Mouse (Mus musculus): ENCODE measurements around the gene Olfr820. TPM values are rescaled to one million over a fixed set of nuclear protein-coding genes. Genes with fewer than 3 reads are reported as not detected.

The Olfr820 gene
- polyA plus RNA-seq, 1 experiment from 2014 or later = not detected

DNA sequence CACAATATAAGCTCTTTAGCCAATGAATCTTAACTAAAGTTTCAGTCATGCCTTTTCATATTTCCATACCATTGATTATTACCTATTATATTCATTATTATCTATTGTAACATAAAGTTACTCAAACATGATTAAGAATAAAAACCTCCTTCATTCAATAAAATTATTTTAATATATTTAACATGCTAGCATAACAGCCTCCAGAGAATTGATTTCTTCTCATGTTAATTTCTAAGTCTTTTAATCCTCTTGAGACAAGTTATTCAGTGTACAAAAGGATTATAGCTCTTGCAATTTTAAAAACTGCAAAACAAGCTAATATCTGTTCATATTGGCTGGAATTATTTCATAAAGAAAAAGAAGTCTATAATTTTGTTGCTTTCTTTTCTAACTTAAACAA lies 17.6 kb downstream of the Olfr820 start, which contains the start of gene Olfr821:
TSS of gene Olfr821 (plus strand) at position 301 of the 400 bp plus-strand sequence.
- ATAC-seq = no peak
- no peaks in the 10 kb centered on the region for H3K4me1 ChIP-seq (ENCODE audit: control insufficient read depth, insufficient read depth, low read length)
- no peak within 1 kb of the TSS for H3K4me3 ChIP-seq (ENCODE audit: low read depth, low read length)
- no peaks in the 10 kb centered on the region for H3K36me3 ChIP-seq (ENCODE audit: control insufficient read depth, insufficient read depth, low read length)
- no peaks in the 10 kb centered on the region for H3K27me3 ChIP-seq (ENCODE audit: control insufficient read depth, insufficient read depth, low read depth, low read length)
- H3K4me2 ChIP-seq (ENCODE audit: low read length) = no peak within 1 kb of the TSS
- no peaks in the 10 kb centered on the region for H3K9me3 ChIP-seq (replicated peaks; ENCODE audit: control insufficient read depth, low read length, poor library complexity, severe bottlenecking)
- H3K9ac ChIP-seq (ENCODE audit: low read depth, low read length) = no peak within 1 kb of the TSS
- H3K27ac ChIP-seq (ENCODE audit: low read length) = no peak within 1 kb of the TSS

GRCm38 (mm10) chr10:130037096-130037495 lies 24.7 kb downstream of the Olfr820 start:
- H3K36me3 ChIP-seq (ENCODE audit: control insufficient read depth, insufficient read depth, low read length) = no peaks in the 10 kb centered on the region
- H3K9me3 ChIP-seq (replicated peaks; ENCODE audit: control insufficient read depth, low read length, poor library complexity, severe bottlenecking) = no peaks in the 10 kb centered on the region
- H3K4me2 ChIP-seq (ENCODE audit: low read length) = no peak overlapping the region
- no peak overlapping the region for H3K4me3 ChIP-seq (ENCODE audit: low read depth, low read length)
- H3K27ac ChIP-seq (ENCODE audit: low read length) = no peak overlapping the region
- no peak overlapping the region for H3K9ac ChIP-seq (ENCODE audit: low read depth, low read length)
- no peak for ATAC-seq
- no peaks in the 10 kb centered on the region for H3K4me1 ChIP-seq (ENCODE audit: control insufficient read depth, insufficient read depth, low read length)
- H3K27me3 ChIP-seq (ENCODE audit: control insufficient read depth, insufficient read depth, low read depth, low read length) = no peaks in the 10 kb centered on the region
- WGBS = 70% methylated on average over 6 of the region's 6 CpGs

Other genes starting within 250 kb of the Olfr820 start
- gene Olfr808, start 247.1 kb upstream of the Olfr820 start, polyA plus RNA-seq (2015; fragmentation: Nextera tagmentation; extraction: Ambion mirVana) = not detected in 2 replicates
- not detected in 2 replicates for gene Olfr809, start 238.0 kb upstream of the Olfr820 start, polyA plus RNA-seq (2015; fragmentation: Nextera tagmentation; extraction: Ambion mirVana)
- not detected in 2 replicates for gene Olfr810, start 217.7 kb upstream of the Olfr820 start, polyA plus RNA-seq (2015; fragmentation: Nextera tagmentation; extraction: Ambion mirVana)
- not detected in 2 replicates for gene Olfr811, start 208.2 kb upstream of the Olfr820 start, polyA plus RNA-seq (2015; fragmentation: Nextera tagmentation; extraction: Ambion mirVana)
- not detected in 2 replicates for gene Olfr812, start 166.5 kb upstream of the Olfr820 start, polyA plus RNA-seq (2015; fragmentation: Nextera tagmentation; extraction: Ambion mirVana)
- not detected in 2 replicates for gene Olfr813, start 157.3 kb upstream of the Olfr820 start, polyA plus RNA-seq (2015; fragmentation: Nextera tagmentation; extraction: Ambion mirVana)
- gene Olfr814, start 132.8 kb upstream of the Olfr820 start, polyA plus RNA-seq (2015; fragmentation: Nextera tagmentation; extraction: Ambion mirVana) = not detected in 2 replicates
- gene Olfr815, start 106.8 kb upstream of the Olfr820 start, polyA plus RNA-seq (2015; fragmentation: Nextera tagmentation; extraction: Ambion mirVana) = not detected in 2 replicates
- not detected in 2 replicates for gene Olfr816, start 97.0 kb upstream of the Olfr820 start, polyA plus RNA-seq (2015; fragmentation: Nextera tagmentation; extraction: Ambion mirVana)
- not detected in 2 replicates for gene Olfr818, start 63.5 kb upstream of the Olfr820 start, polyA plus RNA-seq (2015; fragmentation: Nextera tagmentation; extraction: Ambion mirVana)
- gene Olfr819, start 45.4 kb upstream of the Olfr820 start, polyA plus RNA-seq (2015; fragmentation: Nextera tagmentation; extraction: Ambion mirVana) = not detected in 2 replicates
- not detected in 2 replicates for gene Olfr247, start 36.5 kb upstream of the Olfr820 start, polyA plus RNA-seq (2015; fragmentation: Nextera tagmentation; extraction: Ambion mirVana)
- not detected in 2 replicates for gene Gm10310, start 27.6 kb upstream of the Olfr820 start, polyA plus RNA-seq (2015; fragmentation: Nextera tagmentation; extraction: Ambion mirVana)
- not detected in 2 replicates for gene Olfr821, start 17.7 kb downstream of the Olfr820 start, polyA plus RNA-seq (2015; fragmentation: Nextera tagmentation; extraction: Ambion mirVana)
- not detected in 2 replicates for gene Olfr822, start 58.6 kb downstream of the Olfr820 start, polyA plus RNA-seq (2015; fragmentation: Nextera tagmentation; extraction: Ambion mirVana)
- not detected in 2 replicates for gene Olfr823, start 102.8 kb downstream of the Olfr820 start, polyA plus RNA-seq (2015; fragmentation: Nextera tagmentation; extraction: Ambion mirVana)
- gene Olfr824, start 117.4 kb downstream of the Olfr820 start, polyA plus RNA-seq (2015; fragmentation: Nextera tagmentation; extraction: Ambion mirVana) = not detected in 2 replicates
- not detected in 2 replicates for gene Olfr825, start 154.1 kb downstream of the Olfr820 start, polyA plus RNA-seq (2015; fragmentation: Nextera tagmentation; extraction: Ambion mirVana)
- gene Olfr826, start 171.6 kb downstream of the Olfr820 start, polyA plus RNA-seq (2015; fragmentation: Nextera tagmentation; extraction: Ambion mirVana) = not detected in 2 replicates
- not detected in 2 replicates for gene Olfr827, start 201.8 kb downstream of the Olfr820 start, polyA plus RNA-seq (2015; fragmentation: Nextera tagmentation; extraction: Ambion mirVana)

All from midbrain, embryonic 16.5 days (tissue).